ENCODE assay signal across 18 mouse cellular contexts in genomic region chr5:139545221-139545620, GRCm38 (mm10). TPM values are rescaled to one million over a fixed set of nuclear protein-coding genes. Genes with fewer than 3 reads are reported as not detected.
DNase-seq lines count a peak whose midpoint lies in the region; ATAC-seq and TF ChIP-seq lines count a peak whose summit lies in the region.
"Had no signal": no experiment of that assay in that cellular context is flagged by ENCODE, and none has a peak within 500 bp of the region (broad histone marks: within the 10 kb centered on the region; RNA-seq: fewer than 3 reads in every experiment).

No protein-coding gene starts in this region.

- H3K27ac ChIP-seq in kidney, postnatal 0 days: peak overlapping the region; percentile 73
- H3K27ac ChIP-seq in midbrain, embryonic 11.5 days (ENCODE audit: low read depth, low read length): no peak overlapping the region
- H3K27ac ChIP-seq in neural tube, embryonic 14.5 days (ENCODE audit: low read depth, low read length): no peak overlapping the region
- H3K27ac ChIP-seq in intestine, embryonic 15.5 days: no peak overlapping the region
- H3K27ac ChIP-seq: embryonic facial prominence, embryonic 15.5 days; macrophage had no signal

- peak; percentile 41 for DNase-seq in cerebellum, adult 9-11 months
- DNase-seq in cerebellum, postnatal 4 days (ENCODE audit: low spot score in 2 of 2): no peak
- DNase-seq in kidney, postnatal 0 days (ENCODE audit: low spot score): peak; percentile 7
- no peak for DNase-seq in kidney, postnatal 25 days
- DNase-seq in midbrain, embryonic 11.5 days (ENCODE audit: low spot score, missing footprints): no peak
- DNase-seq in thymus, postnatal 0 days (ENCODE audit: low spot score): no peak
- DNase-seq: adrenal gland, postnatal 10 days; kidney, postnatal 14 days; layer of hippocampus, adult 9-11 months; liver; lung, adult 18-20 months; right cerebral cortex, postnatal 4 days had no signal

- 4% methylated on average over 7 of the region's 7 CpGs for WGBS in kidney, postnatal 0 days
- 4% methylated on average over 7 of the region's 7 CpGs for WGBS in midbrain, embryonic 11.5 days
- WGBS in neural tube, embryonic 14.5 days: 1% methylated on average over 7 of the region's 7 CpGs
- 5% methylated on average over 7 of the region's 7 CpGs for WGBS in intestine, embryonic 15.5 days

- no peaks in the 10 kb centered on the region for H3K36me3 ChIP-seq in kidney, postnatal 0 days (ENCODE audit: insufficient read depth, low read length)
- H3K36me3 ChIP-seq in midbrain, embryonic 11.5 days (ENCODE audit: control insufficient read depth, insufficient read depth, low read length): no peaks in the 10 kb centered on the region
- no peaks in the 10 kb centered on the region for H3K36me3 ChIP-seq in neural tube, embryonic 14.5 days (ENCODE audit: control insufficient read depth, insufficient read depth, low read length)
- no peaks in the 10 kb centered on the region for H3K36me3 ChIP-seq in intestine, embryonic 15.5 days
- H3K36me3 ChIP-seq: embryonic facial prominence, embryonic 15.5 days; heart, embryonic 12.5 days had no signal

- H3K9me3 ChIP-seq in kidney, postnatal 0 days (replicated peaks; ENCODE audit: low read length): no peaks in the 10 kb centered on the region
- H3K9me3 ChIP-seq in midbrain, embryonic 11.5 days (ENCODE audit: control insufficient read depth, low read length): no peaks in the 10 kb centered on the region
- no peaks in the 10 kb centered on the region for H3K9me3 ChIP-seq in neural tube, embryonic 14.5 days (ENCODE audit: control insufficient read depth, low read length)
- H3K9me3 ChIP-seq in intestine, embryonic 15.5 days: no peaks in the 10 kb centered on the region
- H3K9me3 ChIP-seq: embryonic facial prominence, embryonic 15.5 days; heart, embryonic 12.5 days had no signal

- peaks cover 77% of the 10 kb centered on the region for H3K27me3 ChIP-seq in kidney, postnatal 0 days (ENCODE audit: insufficient read depth, low read length)
- peaks cover 95% of the 10 kb centered on the region for H3K27me3 ChIP-seq in midbrain, embryonic 11.5 days (ENCODE audit: control insufficient read depth, insufficient read depth, low read length)
- peaks cover 21% of the 10 kb centered on the region for H3K27me3 ChIP-seq in neural tube, embryonic 14.5 days (ENCODE audit: control insufficient read depth, insufficient read depth, low read length)
- peaks cover 95% of the 10 kb centered on the region for H3K27me3 ChIP-seq in intestine, embryonic 15.5 days (replicated peaks)

- H3K4me1 ChIP-seq in kidney, postnatal 0 days (replicated peaks; ENCODE audit: insufficient read depth, low read length): no peaks in the 10 kb centered on the region
- H3K4me1 ChIP-seq in midbrain, embryonic 11.5 days (ENCODE audit: control insufficient read depth, insufficient read depth, low read length): peaks cover 12% of the 10 kb centered on the region
- H3K4me1 ChIP-seq in neural tube, embryonic 14.5 days (ENCODE audit: control insufficient read depth, insufficient read depth, low read length): peaks cover 5% of the 10 kb centered on the region; the same call in 1 of the 2 replicates
- H3K4me1 ChIP-seq in intestine, embryonic 15.5 days (replicated peaks): 0 out of 2 replicates have a peak, but pooled peaks cover 8% of the 10 kb centered on the region

- peak overlapping the region; percentile 70 for H3K9ac ChIP-seq in kidney, postnatal 0 days (ENCODE audit: low read depth, low read length)
- peak overlapping the region; percentile 67 for H3K9ac ChIP-seq in midbrain, embryonic 11.5 days (ENCODE audit: low read length)
- H3K9ac ChIP-seq in neural tube, embryonic 14.5 days (replicated peaks; ENCODE audit: low read depth, low read length): peak overlapping the region; percentile 72
- H3K9ac ChIP-seq in intestine, embryonic 15.5 days: no peak overlapping the region
- H3K9ac ChIP-seq: embryonic facial prominence, embryonic 15.5 days; heart, embryonic 12.5 days had no signal

- peak overlapping the region; percentile 45 for H3K4me3 ChIP-seq in kidney, postnatal 0 days (replicated peaks; ENCODE audit: low read depth, low read length)
- peak overlapping the region; percentile 45 for H3K4me3 ChIP-seq in midbrain, embryonic 11.5 days (ENCODE audit: low read depth, low read length)
- peak overlapping the region; percentile 48 for H3K4me3 ChIP-seq in neural tube, embryonic 14.5 days (ENCODE audit: low read depth, low read length)
- no peak overlapping the region for H3K4me3 ChIP-seq in intestine, embryonic 15.5 days (replicated peaks)
- H3K4me3 ChIP-seq: heart, embryonic 12.5 days had no signal

- TF ChIP-seq CTCF in kidney, postnatal 0 days (IDR thresholded peaks at IDR 0.05; ENCODE audit: low read depth): no peak

- H3K4me2 ChIP-seq in kidney, postnatal 0 days (ENCODE audit: low read length): peak overlapping the region; percentile 59
- H3K4me2 ChIP-seq in midbrain, embryonic 11.5 days: peak overlapping the region; percentile 41
- peak overlapping the region; percentile 71 for H3K4me2 ChIP-seq in neural tube, embryonic 14.5 days (ENCODE audit: low read depth, low read length)
- no peak overlapping the region for H3K4me2 ChIP-seq in intestine, embryonic 15.5 days (replicated peaks)
- H3K4me2 ChIP-seq: embryonic facial prominence, embryonic 15.5 days; heart, embryonic 12.5 days had no signal

- no peak for ATAC-seq in kidney, postnatal 0 days (replicated peaks; ENCODE audit: low FRiP score, low read depth)
- no peak for ATAC-seq in midbrain, embryonic 11.5 days (ENCODE audit: low FRiP score)
- no peak for ATAC-seq in neural tube, embryonic 14.5 days (ENCODE audit: low read depth)
- ATAC-seq in intestine, embryonic 15.5 days: no peak

RNA-seq across cellular contexts. Expression of gene Uncx, which starts 1.9 kb away (rescaled TPM):
- 44.8 and 50.9 TPM in 2 replicates for polyA plus RNA-seq in kidney, postnatal 0 days (2015; fragmentation: Nextera tagmentation; extraction: Ambion mirVana)
- 41.8 and 46.4 TPM in 2 replicates for polyA plus RNA-seq in midbrain, embryonic 11.5 days (2014; fragmentation: Nextera tagmentation; extraction: Ambion mirVana)
- polyA plus RNA-seq in neural tube, embryonic 14.5 days (2014; fragmentation: Nextera tagmentation; extraction: Ambion mirVana): 33.4 and 39.8 TPM in 2 replicates
- polyA plus RNA-seq in thymus, postnatal 0 days (2015; fragmentation: Nextera tagmentation; extraction: Ambion mirVana): 0.06 and 0.17 TPM in 2 replicates
- polyA plus RNA-seq in intestine, embryonic 15.5 days (2015; fragmentation: Nextera tagmentation; extraction: Ambion mirVana): 0.23 TPM in 1 of 2 replicates, not detected in the other
- polyA plus RNA-seq: macrophage; urinary bladder, adult 2 months had no signal

Comparison
In these comparisons a context has a peak if more than half of its experiments do, and no peak if none do; other contexts are left out.
1. DNase-seq: peak in cerebellum, adult 9-11 months (single experiment) and kidney, postnatal 0 days (single experiment); none in cerebellum, postnatal 4 days (0 of 2), kidney, postnatal 25 days (0 of 2), midbrain, embryonic 11.5 days (single experiment) and thymus, postnatal 0 days (single experiment).
2. RNA of gene Uncx, which starts 1.9 kb away (polyA plus RNA-seq): 44.8 to 50.9 TPM in kidney, postnatal 0 days, 41.8 to 46.4 TPM in midbrain, embryonic 11.5 days and 33.4 to 39.8 TPM in neural tube, embryonic 14.5 days; 0.06 to 0.17 TPM in thymus, postnatal 0 days and 0.23 TPM in intestine, embryonic 15.5 days; every median in the first group is over 10 times any median in the second.